Mouse (Mus musculus): ENCODE results near the gene Brca2. TPM values are rescaled to one million over a fixed set of nuclear protein-coding genes. Genes with fewer than 3 reads are reported as not detected.

Brca2 gene
- total and polyA plus RNA-seq, 3 experiments = 13.8 to 24.0 (median 17.1) TPM

DNA sequence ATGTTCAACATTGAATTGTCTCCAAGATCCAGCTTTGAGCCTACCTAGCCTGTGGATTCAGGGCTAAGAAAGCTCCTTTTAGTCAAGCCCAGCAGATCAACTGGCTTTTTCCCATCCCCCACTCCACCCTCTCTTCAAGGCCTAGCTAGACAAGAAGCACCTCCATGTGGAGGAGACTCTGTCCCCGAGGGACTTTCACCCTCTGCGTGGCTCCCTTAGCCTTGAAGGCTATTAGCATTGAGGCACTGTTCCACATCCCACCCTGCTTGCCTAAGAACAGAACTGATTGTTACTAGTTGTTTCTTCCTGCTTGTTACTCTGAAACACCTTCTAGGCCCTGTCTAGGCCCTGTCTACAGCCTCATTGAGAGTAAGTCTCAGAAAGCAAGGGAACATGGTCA is 67.5 kb downstream of the Brca2 start:
- H3K9me3 ChIP-seq (replicated peaks; ENCODE audit: low read length) = peaks cover 3% of the 10 kb centered on the region
- H3K9ac ChIP-seq (ENCODE audit: insufficient read depth, low read depth) = no peak overlapping the region
- peaks cover 6 to 19% of the 10 kb centered on the region in 2 experiments for H3K4me1 ChIP-seq (ENCODE audit: control insufficient read depth in 1 of 2, insufficient read depth in 2 of 2)
- TF ChIP-seq NELFE (IDR thresholded peaks at IDR 0.05; ENCODE audit: low read depth, low read length) (no peak), ELF1 (IDR thresholded peaks at IDR 0.05; ENCODE audit: low read depth, low read length) (no peak), MAFK (IDR thresholded peaks at IDR 0.05; ENCODE audit: insufficient replicate concordance, low read length) (no peak), ZNF384 (IDR thresholded peaks at IDR 0.05; ENCODE audit: low read depth, low read length) (no peak), USF2 (conservative IDR thresholded peaks at IDR 0.05; ENCODE audit: low read depth, low read length) (no peak), UBTF (IDR thresholded peaks at IDR 0.05; ENCODE audit: low read depth, low read length) (no peak)
- H3K27me3 ChIP-seq (replicated peaks) = no peaks in the 10 kb centered on the region
- H3K79me2 ChIP-seq (replicated peaks; ENCODE audit: control insufficient read depth, extremely low read depth, insufficient read depth, poor library complexity, severe bottlenecking) = peaks cover 15% of the 10 kb centered on the region
- DNase-seq (ENCODE audit: extremely low read depth) = peak; percentile 35
- dilution Hi-C loops (cut with MboI; ENCODE audit: extremely low pct_ligation_motif_present, extremely low pct_unique_long_range_greater_than_20kb, low sequenced_read_pairs) = no loop called here
- H3K27ac ChIP-seq (ENCODE audit: insufficient read depth, low read depth) = peak overlapping the region; percentile 18; the same call in 1 of the 2 replicates
- in situ Hi-C loops (cut with MboI; ENCODE audit: low pct_ligation_motif_present, low pct_unique_long_range_greater_than_20kb, low sequenced_read_pairs) = no loop called here
- H3K36me3 ChIP-seq (replicated peaks in 1 of 2; ENCODE audit: control insufficient read depth in 1 of 2, insufficient read depth in 1 of 2, low read length in 1 of 2) = peaks cover 0 to 34% of the 10 kb centered on the region in 2 experiments
- no peak overlapping the region for H3K4me3 ChIP-seq (replicated peaks in 1 of 3; ENCODE audit: low read depth in 2 of 3, low read length in 2 of 3, poor library complexity in 1 of 3)
- H3K4me2 ChIP-seq (ENCODE audit: insufficient read depth, low read depth, poor library complexity, severe bottlenecking) = no peak overlapping the region

DNA sequence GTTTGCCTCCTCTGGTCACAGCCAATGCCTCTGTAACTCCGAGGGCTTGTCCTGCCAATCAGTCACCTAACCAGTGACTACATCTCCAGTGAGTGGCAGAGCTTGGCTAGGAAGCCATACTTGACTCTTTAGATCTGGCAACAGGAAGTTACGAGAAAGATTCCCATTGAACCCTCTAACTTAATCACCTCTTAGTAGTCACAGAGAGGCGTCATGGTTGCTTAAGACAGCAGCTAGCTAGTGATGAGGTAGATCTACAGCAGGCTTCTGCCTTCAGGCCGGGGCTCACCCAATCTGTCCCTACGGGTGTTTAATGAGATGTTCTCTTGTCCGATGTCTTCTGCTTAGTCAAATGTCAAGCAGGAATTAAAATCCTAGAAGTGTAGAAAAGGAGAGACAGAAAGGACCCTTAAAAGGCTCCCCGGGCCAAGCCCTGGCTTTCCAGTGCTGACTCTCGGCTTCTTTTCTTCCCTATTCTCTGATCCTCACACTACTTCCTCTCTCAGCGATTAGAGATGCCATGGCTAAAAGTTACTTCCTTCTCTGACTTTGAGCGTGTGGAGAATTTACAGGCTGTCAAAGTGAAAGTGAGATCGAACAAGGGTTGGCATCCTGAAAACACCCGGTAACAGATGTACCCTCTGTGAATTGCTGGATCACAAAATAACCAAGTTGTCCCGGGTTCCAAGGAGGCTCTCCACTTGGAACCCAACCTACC is 69.9 kb downstream of the Brca2 start:
- no peak for TF ChIP-seq GABPA (IDR thresholded peaks at IDR 0.05; ENCODE audit: insufficient replicate concordance, low read depth, low read length)
- peak; percentile 10; the same call in 1 of the 2 replicates for TF ChIP-seq EP300 (IDR thresholded peaks at IDR 0.05; ENCODE audit: low read length)
- peak; percentile 5; the same call in 1 of the 2 replicates for TF ChIP-seq ELF1 (IDR thresholded peaks at IDR 0.05; ENCODE audit: low read depth, low read length)
- peak; percentile 47; the same call in 1 of the 2 replicates for TF ChIP-seq SIN3A (IDR thresholded peaks at IDR 0.05; ENCODE audit: low read length)
- peak; percentile 33; the same call in 1 of the 2 replicates for TF ChIP-seq TBP (conservative IDR thresholded peaks at IDR 0.05; ENCODE audit: low read depth, low read length)
- TF ChIP-seq TCF12 (IDR thresholded peaks at IDR 0.05; ENCODE audit: low read depth, low read length) = peak; percentile 35; the same call in 1 of the 2 replicates
- TF ChIP-seq ETS1 (conservative IDR thresholded peaks at IDR 0.05; ENCODE audit: low read depth, low read length) = no peak
- peaks cover 0 to 29% of the 10 kb centered on the region in 2 experiments for H3K36me3 ChIP-seq (replicated peaks in 1 of 2; ENCODE audit: control insufficient read depth in 1 of 2, insufficient read depth in 1 of 2, low read length in 1 of 2)
- no peaks in the 10 kb centered on the region for H3K27me3 ChIP-seq (replicated peaks)
- peak overlapping the region; percentile 85 for H3K9ac ChIP-seq (ENCODE audit: insufficient read depth, low read depth)
- H3K27ac ChIP-seq (ENCODE audit: insufficient read depth, low read depth) = peak overlapping the region; percentile 92
- DNase-seq (ENCODE audit: extremely low read depth) = peak; percentile 56
- H3K4me1 ChIP-seq (ENCODE audit: control insufficient read depth in 1 of 2, insufficient read depth in 2 of 2) = peaks cover 10 to 32% of the 10 kb centered on the region in 2 experiments
- peak overlapping the region; percentile 81 to 95 (median 87) for H3K4me3 ChIP-seq (replicated peaks in 1 of 3; ENCODE audit: low read depth in 2 of 3, low read length in 2 of 3, poor library complexity in 1 of 3)
- peaks cover 3% of the 10 kb centered on the region for H3K9me3 ChIP-seq (replicated peaks; ENCODE audit: low read length)
- H3K79me2 ChIP-seq (replicated peaks; ENCODE audit: control insufficient read depth, extremely low read depth, insufficient read depth, poor library complexity, severe bottlenecking) = peaks cover 15% of the 10 kb centered on the region
- dilution Hi-C loops (cut with MboI; ENCODE audit: extremely low pct_ligation_motif_present, extremely low pct_unique_long_range_greater_than_20kb, low sequenced_read_pairs) (no loop called here), in situ Hi-C loops (cut with MboI; ENCODE audit: low pct_ligation_motif_present, low pct_unique_long_range_greater_than_20kb, low sequenced_read_pairs) (no loop called here)
- peak overlapping the region; percentile 68 for H3K4me2 ChIP-seq (ENCODE audit: insufficient read depth, low read depth, poor library complexity, severe bottlenecking)
